Mouse (Mus musculus): ENCODE measurements at regions not wholly inside any gene's neighbourhood (a gene's known extent, or its start where the extent isn't known, plus 50 kb on each side); places are given as distances from the start of the nearest gene placed in this dataset.

GRCm38 (mm10) chr11:25156705-25157104 lies 1053.9 kb downstream of the 5730522E02Rik start:
- DNase-seq (ENCODE audit: extremely low spot score in 1 of 2, low spot score in 1 of 2): no peak

GRCm38 (mm10) chr11:25157135-25157860 lies 1053.3 kb downstream of the 5730522E02Rik start:
- no peak for DNase-seq (ENCODE audit: extremely low spot score in 1 of 2, low spot score in 1 of 2)

- no peak for DNase-seq (ENCODE audit: extremely low spot score in 1 of 2, low spot score in 1 of 2)
Measured at GRCm38 (mm10) chr11:25157861-25158245, 1052.7 kb downstream of the 5730522E02Rik start.

- DNase-seq (ENCODE audit: extremely low spot score in 1 of 2, low spot score in 1 of 2): no peak
Measured at GRCm38 (mm10) chr11:25158884-25159283, 1051.7 kb downstream of the 5730522E02Rik start.

GRCm38 (mm10) chr11:25167939-25168338 lies 1042.6 kb downstream of the 5730522E02Rik start:
- no peak for DNase-seq (ENCODE audit: extremely low spot score in 1 of 2, low spot score in 1 of 2)

GRCm38 (mm10) chr11:25171048-25171447 lies 1039.5 kb downstream of the 5730522E02Rik start:
- DNase-seq (ENCODE audit: extremely low spot score in 1 of 2, low spot score in 1 of 2): no peak

Data from layer of hippocampus, postnatal 25 days (tissue).